Mouse (Mus musculus): Measurements from ENCODE around the gene Slc12a8. TPM values are rescaled to one million over a fixed set of nuclear protein-coding genes. Genes with fewer than 3 reads are reported as not detected.

The Slc12a8 gene
- polyA plus RNA-seq, 1 experiment from 2014 or later: 4.0 TPM

GRCm38 (mm10) chr16:33591390-33592067 lies 74.4 kb downstream of the Slc12a8 start:
- Histone ChIP-seq H3K27me3 (ENCODE audit: control insufficient read depth, insufficient read depth, low read length) (no peaks in the 10 kb centered on the region), H3K9me3 (ENCODE audit: control insufficient read depth, low read length) (no peaks in the 10 kb centered on the region), H3K4me2 (replicated peaks; ENCODE audit: low read depth) (no peak overlapping the region), H3K36me3 (ENCODE audit: control insufficient read depth, insufficient read depth, low read length) (no peaks in the 10 kb centered on the region), H3K27ac (replicated peaks) (no peak overlapping the region), H3K9ac (ENCODE audit: low read length) (no peak overlapping the region), H3K4me1 (replicated peaks; ENCODE audit: control insufficient read depth, insufficient read depth) (no peaks in the 10 kb centered on the region), H3K4me3 (ENCODE audit: low read depth, low read length) (no peak overlapping the region)
- DNase-seq (ENCODE audit: low spot score): no peak
- TF ChIP-seq CTCF (IDR thresholded peaks at IDR 0.05; ENCODE audit: low read depth) (no peak), EP300 (optimal IDR thresholded peaks at IDR 0.05) (no peak)
- 74% methylated on average over 10 of the region's 10 CpGs for WGBS
- peak; percentile 15; the same call in 1 of the 2 replicates for ATAC-seq (ENCODE audit: low FRiP score, low TSS enrichment)

DNA sequence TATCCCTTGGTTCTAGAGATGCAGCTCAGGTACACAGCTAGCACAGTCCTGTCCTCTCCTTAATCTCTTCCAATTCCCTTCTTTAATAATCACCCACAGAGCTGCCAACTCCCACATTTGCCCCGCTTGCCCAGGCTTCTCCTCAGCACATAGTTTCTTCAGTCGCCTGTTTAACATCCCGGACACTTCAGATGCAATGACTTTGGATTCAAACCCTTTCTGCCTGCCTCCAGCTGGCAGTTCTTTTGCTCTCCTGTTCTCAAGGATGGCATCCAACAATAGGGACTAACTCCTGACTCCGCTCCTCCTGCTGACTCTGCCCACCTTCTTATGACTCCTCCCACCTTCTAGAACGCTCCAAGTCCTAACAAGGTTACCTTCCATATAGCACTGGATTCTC lies 75.2 kb downstream of the Slc12a8 start:
- H3K4me1 ChIP-seq (replicated peaks; ENCODE audit: control insufficient read depth, insufficient read depth): no peaks in the 10 kb centered on the region
- TF ChIP-seq EP300 (optimal IDR thresholded peaks at IDR 0.05): no peak
- no peak for ATAC-seq (ENCODE audit: low FRiP score, low TSS enrichment)
- WGBS: 86% methylated on average over 5 of the region's 5 CpGs
- no peak overlapping the region for H3K4me2 ChIP-seq (replicated peaks; ENCODE audit: low read depth)
- H3K36me3 ChIP-seq (ENCODE audit: control insufficient read depth, insufficient read depth, low read length): no peaks in the 10 kb centered on the region
- H3K27ac ChIP-seq (replicated peaks): no peak overlapping the region
- H3K9ac ChIP-seq (ENCODE audit: low read length): no peak overlapping the region
- DNase-seq (ENCODE audit: low spot score): no peak
- no peaks in the 10 kb centered on the region for H3K27me3 ChIP-seq (ENCODE audit: control insufficient read depth, insufficient read depth, low read length)
- H3K9me3 ChIP-seq (ENCODE audit: control insufficient read depth, low read length): no peaks in the 10 kb centered on the region
- H3K4me3 ChIP-seq (ENCODE audit: low read depth, low read length): no peak overlapping the region

DNA sequence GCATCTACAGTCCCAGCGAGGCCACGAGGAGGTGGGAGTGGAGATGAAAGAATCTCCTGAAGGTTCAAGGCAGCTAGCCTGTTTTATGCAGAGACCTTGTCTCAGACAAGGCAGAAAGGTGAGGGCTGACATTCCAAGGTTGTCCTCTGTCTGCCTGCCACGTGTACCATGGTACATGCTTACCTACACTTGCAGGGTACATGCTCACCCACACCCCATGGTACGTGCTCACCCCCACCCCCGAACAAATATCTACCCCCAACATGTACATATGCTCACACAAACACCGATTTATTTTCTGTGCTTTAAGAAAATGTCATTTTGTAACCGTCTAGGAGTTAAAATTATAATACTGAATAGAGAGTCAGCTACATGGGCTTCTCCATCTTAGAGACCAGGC lies 76.3 kb downstream of the Slc12a8 start:
- Histone ChIP-seq H3K9ac (ENCODE audit: low read length) (no peak overlapping the region), H3K4me3 (ENCODE audit: low read depth, low read length) (no peak overlapping the region), H3K36me3 (ENCODE audit: control insufficient read depth, insufficient read depth, low read length) (no peaks in the 10 kb centered on the region), H3K27ac (replicated peaks) (no peak overlapping the region), H3K27me3 (ENCODE audit: control insufficient read depth, insufficient read depth, low read length) (no peaks in the 10 kb centered on the region), H3K9me3 (ENCODE audit: control insufficient read depth, low read length) (no peaks in the 10 kb centered on the region), H3K4me1 (replicated peaks; ENCODE audit: control insufficient read depth, insufficient read depth) (no peaks in the 10 kb centered on the region), H3K4me2 (replicated peaks; ENCODE audit: low read depth) (no peak overlapping the region)
- ATAC-seq (ENCODE audit: low FRiP score, low TSS enrichment) (no peak), DNase-seq (ENCODE audit: low spot score) (no peak)
- no peak for TF ChIP-seq EP300 (optimal IDR thresholded peaks at IDR 0.05)
- TF ChIP-seq CTCF (IDR thresholded peaks at IDR 0.05; ENCODE audit: low read depth): no peak
- WGBS: 84% methylated on average over 7 of the region's 7 CpGs

- WGBS: 35% methylated on average over 7 of the region's 7 CpGs
- H3K27ac ChIP-seq (replicated peaks): 0 out of 2 replicates have a peak overlapping the region, but pooled peaks have one; percentile 45
- H3K27me3 ChIP-seq (ENCODE audit: control insufficient read depth, insufficient read depth, low read length): no peaks in the 10 kb centered on the region
- no peak for DNase-seq (ENCODE audit: low spot score)
- no peak overlapping the region for H3K9ac ChIP-seq (ENCODE audit: low read length)
- no peaks in the 10 kb centered on the region for H3K36me3 ChIP-seq (ENCODE audit: control insufficient read depth, insufficient read depth, low read length)
- H3K4me3 ChIP-seq (ENCODE audit: low read depth, low read length): no peak overlapping the region
- H3K4me1 ChIP-seq (replicated peaks; ENCODE audit: control insufficient read depth, insufficient read depth): no peaks in the 10 kb centered on the region
- H3K9me3 ChIP-seq (ENCODE audit: control insufficient read depth, low read length): no peaks in the 10 kb centered on the region
- ATAC-seq (ENCODE audit: low FRiP score, low TSS enrichment): peak; percentile 79; the same call in 1 of the 2 replicates
- H3K4me2 ChIP-seq (replicated peaks; ENCODE audit: low read depth): no peak overlapping the region
- TF ChIP-seq CTCF (IDR thresholded peaks at IDR 0.05; ENCODE audit: low read depth) (no peak), EP300 (optimal IDR thresholded peaks at IDR 0.05) (no peak)
These were observed 77.1 kb downstream of the Slc12a8 start for GRCm38 (mm10) chr16:33594037-33594771.

DNA sequence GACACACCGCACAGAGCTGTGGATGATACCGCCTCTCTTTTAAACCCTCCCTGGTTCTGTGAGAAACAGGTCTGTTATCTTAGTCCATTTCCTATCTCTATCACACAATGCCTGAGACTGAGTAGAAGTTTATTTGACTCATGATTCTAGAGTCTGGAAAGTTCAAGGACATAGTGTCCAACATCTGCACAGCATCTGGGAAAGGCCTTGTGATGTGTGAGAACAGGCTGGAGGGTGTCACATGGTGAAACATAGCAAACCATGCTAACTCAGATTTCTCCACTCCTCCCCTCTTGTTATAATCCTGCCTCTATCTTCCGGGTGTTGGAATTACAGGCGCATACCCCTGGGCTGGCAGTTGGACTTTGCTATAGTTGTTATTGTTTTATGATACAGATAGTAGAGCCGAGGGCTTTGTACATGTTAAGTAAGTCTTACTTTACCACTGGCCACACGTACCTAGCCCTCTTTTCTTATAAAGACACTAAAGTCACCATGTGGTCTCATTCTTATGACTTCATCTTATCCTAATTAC lies 78.2 kb downstream of the Slc12a8 start:
- 88% methylated on average over 6 of the region's 6 CpGs for WGBS
- no peaks in the 10 kb centered on the region for H3K4me1 ChIP-seq (replicated peaks; ENCODE audit: control insufficient read depth, insufficient read depth)

GRCm38 (mm10) chr16:33596213-33596612 lies 79.1 kb downstream of the Slc12a8 start:
- no peak for ATAC-seq (ENCODE audit: low FRiP score, low TSS enrichment)
- no peaks in the 10 kb centered on the region for H3K4me1 ChIP-seq (replicated peaks; ENCODE audit: control insufficient read depth, insufficient read depth)
- DNase-seq (ENCODE audit: low spot score): no peak
- H3K27me3 ChIP-seq (ENCODE audit: control insufficient read depth, insufficient read depth, low read length): no peaks in the 10 kb centered on the region
- H3K27ac ChIP-seq (replicated peaks): no peak overlapping the region
- no peaks in the 10 kb centered on the region for H3K9me3 ChIP-seq (ENCODE audit: control insufficient read depth, low read length)
- H3K36me3 ChIP-seq (ENCODE audit: control insufficient read depth, insufficient read depth, low read length): no peaks in the 10 kb centered on the region
- no peak for TF ChIP-seq CTCF (IDR thresholded peaks at IDR 0.05; ENCODE audit: low read depth)
- TF ChIP-seq EP300 (optimal IDR thresholded peaks at IDR 0.05): no peak
- no peak overlapping the region for H3K4me2 ChIP-seq (replicated peaks; ENCODE audit: low read depth)
- no peak overlapping the region for H3K4me3 ChIP-seq (ENCODE audit: low read depth, low read length)
- no peak overlapping the region for H3K9ac ChIP-seq (ENCODE audit: low read length)
- WGBS: 74% methylated on average over 4 of the region's 4 CpGs

More for the DNA sequence above, 78.2 kb downstream of the Slc12a8 start:
- H3K4me2 ChIP-seq (replicated peaks; ENCODE audit: low read depth): no peak overlapping the region
- H3K27me3 ChIP-seq (ENCODE audit: control insufficient read depth, insufficient read depth, low read length): no peaks in the 10 kb centered on the region
- H3K9me3 ChIP-seq (ENCODE audit: control insufficient read depth, low read length): no peaks in the 10 kb centered on the region
- TF ChIP-seq EP300 (optimal IDR thresholded peaks at IDR 0.05): no peak
- 0 out of 2 replicates have a peak, but pooled peaks have one; percentile 6 for TF ChIP-seq CTCF (IDR thresholded peaks at IDR 0.05; ENCODE audit: low read depth)
- DNase-seq (ENCODE audit: low spot score) (no peak), ATAC-seq (ENCODE audit: low FRiP score, low TSS enrichment) (no peak)
- H3K27ac ChIP-seq (replicated peaks): no peak overlapping the region
- no peak overlapping the region for H3K9ac ChIP-seq (ENCODE audit: low read length)
- H3K4me3 ChIP-seq (ENCODE audit: low read depth, low read length): no peak overlapping the region
- no peaks in the 10 kb centered on the region for H3K36me3 ChIP-seq (ENCODE audit: control insufficient read depth, insufficient read depth, low read length)
